Mouse (Mus musculus): Measurements from ENCODE around the gene Apba3.

GRCm38 (mm10) chr10:81293334-81294030 lies 26.7 kb downstream of the Apba3 start:
- TF ChIP-seq POLR2A (IDR thresholded peaks at IDR 0.05; ENCODE audit: control insufficient read depth in 1 of 2, insufficient read depth in 1 of 2, low read depth in 1 of 2, low read length in 2 of 2, poor library complexity in 1 of 2) (no peak), CTCF (IDR thresholded peaks at IDR 0.05 in 2 of 3, conservative IDR thresholded peaks at IDR 0.05 in 1 of 3; ENCODE audit: control insufficient read depth in 1 of 3, insufficient read depth in 1 of 3, low read depth in 2 of 3, low read length in 3 of 3, poor library complexity in 1 of 3, severe bottlenecking in 1 of 3) (no peak), ZC3H11A (IDR thresholded peaks at IDR 0.05; ENCODE audit: low read depth, low read length) (no peak), ZMIZ1 (IDR thresholded peaks at IDR 0.05; ENCODE audit: low read depth, low read length) (no peak), EP300 (IDR thresholded peaks at IDR 0.05; ENCODE audit: low read depth in 1 of 2, low read length in 2 of 2) (no peak), E2F4 (IDR thresholded peaks at IDR 0.05; ENCODE audit: borderline replicate concordance, low read depth, low read length) (no peak), KAT2A (conservative IDR thresholded peaks at IDR 0.05; ENCODE audit: low read depth, low read length) (no peak), MAX (IDR thresholded peaks at IDR 0.05; ENCODE audit: low read length) (no peak; the same call in 1 of the 2 replicates), USF2 (IDR thresholded peaks at IDR 0.05; ENCODE audit: borderline replicate concordance in 1 of 2, insufficient read depth in 1 of 2, low read depth in 1 of 2, low read length in 2 of 2) (no peak), TCF12 (IDR thresholded peaks at IDR 0.05; ENCODE audit: low read depth, low read length) (no peak)
